Mouse (Mus musculus) activated CD4-positive, CD25-positive, alpha-beta regulatory T cell (primary cell): ENCODE measurements around the gene Orai2. TPM values are rescaled to one million over a fixed set of nuclear protein-coding genes. Genes with fewer than 3 reads are reported as not detected.

Experiments used
- polyA plus RNA-seq, 2 experiments: library from polyadenylated mRNA; unstranded; fragments of 100-300 nt; shearing (Covaris generic); gene quantifications; one replicate each; pipeline ENCODE4 v1.2.1; 2017

Gene Orai2
- 10 to 100 TPM; 63.9 to 77.3 TPM for polyA plus RNA-seq

GRCm38 (mm10) chr5:136170512-136171362 lies at the start of gene Orai2:
Orai2 (minus strand) TSS chr5:136170713.

GRCm38 (mm10) chr5:136198474-136199391 lies 28.2 kb upstream of the Orai2 start, which contains the start of gene Prkrip1:
Prkrip1 (minus strand) TSS chr5:136198963.

GRCm38 (mm10) chr5:136135571-136136291 lies 34.8 kb downstream of the Orai2 start, which contains the start of the genes Lrwd1 and Alkbh4:
Lrwd1 (minus strand) TSS chr5:136136074.
Alkbh4 (plus strand) TSS chr5:136136146.

DNA sequence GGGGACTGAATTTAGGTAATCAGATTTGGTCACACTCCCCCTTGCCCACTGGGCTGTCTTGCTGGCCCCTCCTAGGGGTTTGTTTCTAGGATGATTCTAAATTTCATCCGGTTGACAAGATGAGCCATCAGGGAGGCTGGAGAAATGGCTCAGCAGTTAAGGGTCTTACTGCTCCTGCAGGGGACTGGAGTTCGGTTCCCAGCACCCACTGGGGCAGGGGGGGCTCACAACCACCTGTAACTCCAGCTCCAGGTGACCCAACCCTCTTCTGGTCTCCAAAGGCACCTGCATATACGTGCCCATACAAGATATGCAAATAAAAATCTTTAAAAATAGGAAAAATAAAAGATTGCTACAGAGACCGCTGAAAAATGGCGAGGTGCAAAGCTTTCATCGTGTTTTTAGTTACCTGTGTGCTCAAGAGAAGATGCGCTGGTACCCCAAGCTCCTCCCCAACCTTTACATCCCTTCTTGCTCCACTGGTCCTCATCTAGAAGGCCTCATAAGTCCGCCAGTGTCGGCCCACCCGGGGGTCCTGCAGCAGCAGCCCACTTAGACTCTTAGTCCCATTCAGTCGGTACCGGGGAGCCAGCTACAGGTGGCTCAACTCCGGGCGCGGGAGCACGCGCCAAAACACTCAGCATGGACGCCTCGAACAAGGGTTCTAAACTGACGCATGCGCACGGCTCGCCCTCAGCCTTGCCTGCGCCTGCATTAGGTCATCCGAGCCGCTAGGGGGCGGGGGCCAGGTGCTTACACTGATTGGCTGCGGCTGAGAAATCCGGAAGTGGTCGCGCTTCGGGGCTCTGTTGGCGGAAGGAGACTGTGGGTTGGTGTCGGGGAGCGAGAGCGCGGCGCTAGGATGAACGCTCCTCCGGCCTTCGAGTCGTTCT lies 54.4 kb downstream of the Orai2 start, which contains the start of gene Polr2j:
Polr2j (plus strand) TSS at position 741 of the 893 bp plus-strand sequence.

Other genes starting within 250 kb of the Orai2 start
- gene Ywhag, start 236.1 kb downstream of the Orai2 start, polyA plus RNA-seq, result 10 to 100 TPM; 39.6 to 58.1 TPM
- under 1 TPM; 0.92 to 0.99 TPM for gene Ssc4d, start 196.2 kb downstream of the Orai2 start, polyA plus RNA-seq
- gene Zp3, start 190.6 kb downstream of the Orai2 start, polyA plus RNA-seq, result not detected
- 10 to 100 TPM; 19.7 to 20.9 TPM for gene Dtx2, start 175.9 kb downstream of the Orai2 start, polyA plus RNA-seq
- under 1 TPM in 1 of 2 experiments, not detected in 1; 0.05 TPM for gene Upk3b, start 132.2 kb downstream of the Orai2 start, polyA plus RNA-seq
- not detected for gene Upk3bl, start 116.2 kb downstream of the Orai2 start, polyA plus RNA-seq
- gene Rasa4, start 86.8 kb downstream of the Orai2 start, polyA plus RNA-seq, result 1 to 10 TPM; 2.3 to 2.7 TPM
- 100 to 1,000 TPM; 175 to 202 TPM for gene Polr2j, start 54.1 kb downstream of the Orai2 start, polyA plus RNA-seq
- 10 to 100 TPM; 40.2 to 43.8 TPM for gene Lrwd1, start 34.6 kb downstream of the Orai2 start, polyA plus RNA-seq
- 10 to 100 TPM; 60.9 to 73.3 TPM for gene Alkbh4, start 34.6 kb downstream of the Orai2 start, polyA plus RNA-seq
- 10 to 100 TPM; 45.0 to 45.9 TPM for gene Prkrip1, start 28.2 kb upstream of the Orai2 start, polyA plus RNA-seq
- under 1 TPM in 1 of 2 experiments, not detected in 1; 0.77 TPM for gene Sh2b2, start 75.8 kb upstream of the Orai2 start, polyA plus RNA-seq